Mouse (Mus musculus): ENCODE data around the gene Gm438.
"Not testable (repeated sequence)": the region's sequence is repeated elsewhere in the genome, so short reads cannot be mapped to it uniquely, and the experiment has no call there.

Gene Gm438

DNA sequence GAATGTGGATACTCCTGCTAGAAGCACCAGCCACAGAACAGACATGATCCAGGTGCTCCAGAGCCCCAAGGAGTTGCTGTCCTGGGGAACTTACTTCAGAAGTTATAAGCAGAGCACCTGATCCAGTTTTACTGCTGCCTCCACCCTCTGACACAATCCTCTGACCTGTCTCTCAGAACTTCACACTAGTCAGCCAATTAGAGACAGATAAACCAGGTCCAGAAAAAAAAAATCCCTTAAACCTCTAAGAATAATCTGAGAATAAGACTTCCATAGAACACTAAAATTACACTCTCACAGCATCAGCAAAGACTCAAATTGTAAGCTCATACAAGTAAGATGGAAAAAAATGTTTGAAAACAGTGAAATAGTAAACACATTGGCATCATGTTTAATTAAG, at the start of gene Gm438:
TSS of gene Gm438 (minus strand) at position 101 of the 400 bp plus-strand sequence.
- no peak for DNase-seq (ENCODE audit: low read depth)

DNA sequence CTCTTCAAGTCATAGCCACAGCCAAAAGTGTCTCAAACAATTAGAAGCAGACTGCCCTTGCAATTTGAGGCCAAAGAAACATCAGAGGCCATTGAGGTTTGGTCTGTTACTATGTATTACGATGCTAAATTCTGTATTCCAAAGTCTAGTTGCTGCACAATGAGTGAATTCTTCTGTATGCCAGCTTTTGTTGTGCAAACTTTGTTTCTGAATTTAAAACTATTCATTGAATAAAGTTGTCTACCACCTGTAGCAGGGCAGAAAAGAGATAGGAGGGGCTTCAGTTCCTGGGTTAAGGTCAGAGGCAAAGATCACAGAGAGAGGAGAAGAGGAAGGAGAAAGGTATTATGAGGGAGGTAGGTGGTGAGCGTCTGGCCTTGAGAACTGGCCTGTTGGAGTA, 38.3 kb upstream of the Gm438 start:
- no peak for DNase-seq (ENCODE audit: low read depth)

DNA sequence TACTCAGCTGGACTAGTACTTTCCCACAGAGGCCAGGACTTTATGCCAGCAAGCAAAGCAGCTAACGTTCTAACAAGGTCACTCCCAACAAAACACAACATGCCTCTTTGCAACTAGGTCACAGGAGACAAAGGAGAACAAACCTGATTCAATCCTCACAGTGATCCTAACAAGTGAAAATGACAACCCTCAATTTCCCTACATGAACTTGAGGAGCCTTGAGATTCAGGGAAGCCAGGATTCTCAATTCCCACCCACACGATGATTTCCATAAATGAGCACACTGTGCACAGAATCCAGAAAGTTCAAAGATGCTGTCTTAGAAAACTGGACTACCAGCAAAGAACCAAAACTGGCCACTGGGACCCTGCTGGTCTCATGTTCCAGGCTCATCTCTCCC, 37.6 kb upstream of the Gm438 start:
- DNase-seq (ENCODE audit: low read depth), result no peak

DNA sequence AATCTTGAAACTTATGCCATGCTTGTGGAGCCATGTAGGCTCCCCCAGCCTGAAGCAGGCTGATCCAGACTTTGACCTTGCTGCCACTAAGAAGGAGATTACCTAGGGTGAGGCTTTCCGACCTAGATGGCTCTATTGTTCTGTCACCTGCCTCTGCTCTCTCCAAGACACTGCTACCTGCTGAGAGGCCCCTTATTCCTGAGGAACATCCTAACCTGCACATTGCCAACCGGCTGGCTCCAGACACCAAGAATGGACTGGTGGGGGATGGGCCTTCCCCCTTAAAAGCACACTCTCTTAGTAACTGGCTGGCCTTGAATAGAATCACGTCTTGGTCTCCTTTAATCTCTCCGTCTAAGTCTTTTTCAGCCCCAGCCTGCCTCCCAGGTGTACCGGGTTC, 20.8 kb upstream of the Gm438 start:
- not testable (repeated sequence) for DNase-seq (ENCODE audit: low read depth)

DNA sequence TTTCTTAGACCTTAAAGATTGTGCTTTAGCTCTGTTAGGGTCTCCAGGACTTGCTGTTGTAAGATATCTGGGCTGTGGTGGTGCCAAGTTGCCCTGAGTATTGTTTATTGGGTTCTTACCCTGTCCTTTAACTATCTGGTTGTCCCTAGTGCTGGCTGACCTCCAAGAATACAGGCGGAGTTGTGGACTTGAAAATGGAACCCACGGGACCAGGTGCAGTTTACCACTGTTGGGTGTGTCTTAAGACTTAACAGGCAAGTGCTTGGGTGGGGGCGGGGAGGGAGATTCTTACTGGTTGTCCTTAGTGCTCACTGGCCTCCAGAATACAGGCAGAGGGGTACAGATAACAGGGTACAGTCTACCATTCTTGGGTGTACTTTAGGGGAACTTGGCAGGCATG, 17.2 kb upstream of the Gm438 start:
- no peak for DNase-seq (ENCODE audit: low read depth)

DNA sequence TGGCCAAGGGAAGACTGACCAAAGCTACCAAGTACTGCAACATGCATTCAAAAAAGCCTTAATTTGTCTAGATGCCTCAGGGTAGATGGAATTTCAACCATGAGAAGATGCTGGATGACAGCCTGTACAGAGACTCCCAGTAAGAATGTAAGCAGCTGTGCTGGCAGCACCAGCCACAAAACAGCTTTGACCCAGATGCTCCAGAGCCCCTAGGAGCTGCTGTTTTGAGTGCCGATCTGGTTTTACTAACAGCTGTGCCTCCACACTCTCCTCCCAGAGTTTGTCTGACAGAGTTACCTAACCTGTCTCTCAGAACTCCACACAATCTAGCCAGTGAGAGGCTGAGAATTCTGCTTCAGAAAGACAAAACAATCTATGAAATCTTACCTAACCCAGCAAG, 3.8 kb upstream of the Gm438 start:
- no peak for DNase-seq (ENCODE audit: low read depth)

DNA sequence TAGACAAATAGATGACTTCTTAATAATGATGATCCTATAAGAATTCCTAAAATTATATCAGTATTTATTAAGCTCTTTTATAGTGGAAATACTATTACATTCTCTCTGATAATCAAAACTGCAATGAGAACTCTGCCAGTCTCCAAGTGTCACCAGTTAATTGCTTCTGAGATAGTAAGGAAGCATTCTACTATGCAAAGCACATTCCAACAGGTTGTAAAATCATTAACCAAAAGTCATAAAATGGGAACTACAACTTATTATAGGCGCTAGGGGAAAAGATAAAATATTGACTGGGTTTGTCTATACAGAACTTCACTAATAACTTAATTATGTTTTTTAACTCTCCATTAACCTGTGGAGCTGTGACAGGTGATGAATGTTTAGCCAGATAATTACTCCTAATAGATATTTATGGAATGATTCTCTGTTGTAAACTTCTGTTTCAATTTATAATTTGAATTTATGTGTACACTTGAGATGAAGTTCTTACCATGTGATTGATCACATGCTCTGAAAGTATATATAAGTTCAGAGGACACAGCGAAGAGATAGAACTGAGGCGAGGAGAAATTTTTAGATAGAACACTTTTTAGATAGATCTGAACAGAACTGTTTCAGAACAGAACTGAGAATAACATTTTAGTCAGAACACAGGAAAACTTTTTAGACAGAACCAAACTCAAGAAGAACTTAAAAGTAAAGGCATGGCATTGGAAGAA, 3.7 kb downstream of the Gm438 start:
- DNase-seq (ENCODE audit: low read depth), result no peak

DNA sequence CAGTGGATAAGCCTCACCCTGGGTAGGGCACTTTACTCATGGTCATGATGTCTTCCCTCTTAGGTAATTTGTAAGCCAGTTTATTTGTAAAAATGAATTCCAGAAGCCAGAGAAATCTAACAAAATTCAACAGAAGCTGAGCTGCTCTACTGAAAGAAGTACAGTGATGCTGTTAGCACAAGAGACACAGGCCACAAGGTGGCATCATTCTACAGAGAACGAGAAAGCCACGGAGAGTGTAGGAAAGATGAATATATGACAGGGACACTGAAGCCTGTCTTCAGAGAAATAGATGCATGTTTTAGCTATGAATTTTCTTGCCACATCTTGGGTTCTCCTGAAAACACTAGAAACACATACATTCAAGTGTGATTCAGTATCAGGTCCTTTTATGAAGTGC, 20.7 kb downstream of the Gm438 start:
- peak; percentile 66 for DNase-seq (ENCODE audit: low read depth)

DNA sequence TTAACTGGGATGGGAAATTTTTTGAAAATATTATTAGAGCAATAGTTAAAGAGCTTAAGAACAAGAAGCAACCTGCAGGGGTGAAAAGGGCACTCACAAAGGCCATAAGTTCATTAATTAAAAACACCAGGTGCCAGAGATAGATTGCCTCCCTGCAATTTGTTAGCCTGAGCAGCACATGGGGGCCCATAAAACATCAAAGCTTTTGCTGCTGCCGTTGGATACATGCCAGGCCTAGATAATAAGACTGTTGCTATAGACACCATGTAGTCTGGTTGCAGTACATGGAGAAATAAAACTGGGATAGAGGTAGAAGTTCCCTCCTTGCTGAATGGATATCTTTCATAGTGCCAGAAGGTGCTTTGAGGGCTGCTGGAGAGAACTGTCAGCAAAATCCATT, 37.2 kb downstream of the Gm438 start:
- no peak for DNase-seq (ENCODE audit: low read depth)

Measured in NIH3T3 (cell line).